Mouse (Mus musculus) neutrophil, adult 83 days (primary cell): ENCODE data around the gene Psma2. TPM values are rescaled to one million over a fixed set of nuclear protein-coding genes. Genes with fewer than 3 reads are reported as not detected.

ENCODE experiments used
- total RNA-seq, 2 experiments: library from RNA; stranded (reverse); gene quantifications; one replicate each; pipeline ENCODE4 v1.2.4; 2023

The Psma2 gene
- total RNA-seq = 10 to 100 TPM; 50.8 to 53.7 TPM

GRCm38 (mm10) chr13:14612926-14613529, at the start of gene Psma2, which contains the start of gene Mrpl32:
TSS of gene Psma2 (plus strand) at chr13:14613240.
TSS of gene Mrpl32 (minus strand) at chr13:14613165.

GRCm38 (mm10) chr13:14629726-14630641, 16.9 kb downstream of the Psma2 start, which contains the start of gene AW209491:
TSS of gene AW209491 (plus strand) at chr13:14630154.

Other genes with a start within 250 kb of the Psma2 start
- gene Hecw1, start 90.0 kb upstream of the Psma2 start, total RNA-seq = not detected
- 10 to 100 TPM; 13.9 to 16.3 TPM for gene Mrpl32, start 75 bp upstream of the Psma2 start, total RNA-seq
- gene AW209491, start 16.9 kb downstream of the Psma2 start, total RNA-seq = 1 to 10 TPM; 4.2 to 5.1 TPM